Mouse (Mus musculus) kidney, postnatal 14 days (tissue): ENCODE data around the gene Nhej1.

Source experiments
- DNase-seq: peaks from one replicate; pipeline ENCODE4 v3.0.0; 2022; ENCODE audit warnings: mixed read lengths

Gene Nhej1

DNA sequence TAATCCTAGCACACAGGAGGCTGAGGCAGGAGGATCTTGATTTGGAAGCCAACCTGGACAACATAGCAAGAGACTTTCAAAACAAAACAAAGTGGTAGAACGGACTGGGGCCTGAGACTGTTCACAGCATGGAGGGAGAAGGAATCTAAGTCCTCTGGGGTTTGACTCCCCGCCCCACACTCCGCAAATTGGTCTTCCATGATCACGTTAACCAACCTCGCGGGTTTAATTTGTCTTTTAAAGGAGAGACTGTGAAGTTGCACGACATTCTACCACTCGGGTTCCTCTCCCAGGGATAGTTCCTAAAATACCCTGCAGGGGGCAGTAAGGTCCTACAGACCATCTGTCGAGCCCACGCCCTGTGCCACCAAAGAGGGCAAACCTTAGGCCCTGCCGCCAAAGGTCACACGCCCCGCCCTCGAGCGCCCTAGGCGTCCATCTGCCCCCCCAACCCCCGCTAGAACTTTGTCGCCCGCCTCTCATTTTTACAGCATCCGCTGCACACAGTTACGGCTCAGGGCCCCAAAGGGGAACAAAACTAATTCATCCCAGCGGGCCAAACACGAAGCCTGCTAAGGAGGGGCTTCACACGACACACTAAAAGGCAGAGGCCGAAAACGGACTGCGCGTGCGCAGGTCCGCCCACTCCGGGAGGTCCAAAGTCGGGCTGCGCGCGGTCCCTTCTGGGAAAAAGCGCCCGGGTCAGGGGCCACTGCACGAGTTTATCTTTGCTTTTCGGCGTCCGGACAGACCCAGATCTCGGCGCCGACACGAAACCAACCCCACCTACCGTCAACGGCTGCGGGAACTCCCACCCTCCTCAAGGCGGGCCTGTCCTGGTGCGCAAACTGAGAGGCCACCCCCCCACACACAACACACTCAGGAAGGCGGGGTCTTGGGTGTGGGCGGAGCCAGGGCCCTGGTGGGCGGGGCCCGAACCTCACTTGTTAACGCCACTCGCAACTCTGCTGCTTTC, at the start of gene Nhej1:
Gene Nhej1, minus strand, starts transcription at position 855 of the 976 bp plus-strand sequence.
- peak; percentile 97 for DNase-seq

DNA sequence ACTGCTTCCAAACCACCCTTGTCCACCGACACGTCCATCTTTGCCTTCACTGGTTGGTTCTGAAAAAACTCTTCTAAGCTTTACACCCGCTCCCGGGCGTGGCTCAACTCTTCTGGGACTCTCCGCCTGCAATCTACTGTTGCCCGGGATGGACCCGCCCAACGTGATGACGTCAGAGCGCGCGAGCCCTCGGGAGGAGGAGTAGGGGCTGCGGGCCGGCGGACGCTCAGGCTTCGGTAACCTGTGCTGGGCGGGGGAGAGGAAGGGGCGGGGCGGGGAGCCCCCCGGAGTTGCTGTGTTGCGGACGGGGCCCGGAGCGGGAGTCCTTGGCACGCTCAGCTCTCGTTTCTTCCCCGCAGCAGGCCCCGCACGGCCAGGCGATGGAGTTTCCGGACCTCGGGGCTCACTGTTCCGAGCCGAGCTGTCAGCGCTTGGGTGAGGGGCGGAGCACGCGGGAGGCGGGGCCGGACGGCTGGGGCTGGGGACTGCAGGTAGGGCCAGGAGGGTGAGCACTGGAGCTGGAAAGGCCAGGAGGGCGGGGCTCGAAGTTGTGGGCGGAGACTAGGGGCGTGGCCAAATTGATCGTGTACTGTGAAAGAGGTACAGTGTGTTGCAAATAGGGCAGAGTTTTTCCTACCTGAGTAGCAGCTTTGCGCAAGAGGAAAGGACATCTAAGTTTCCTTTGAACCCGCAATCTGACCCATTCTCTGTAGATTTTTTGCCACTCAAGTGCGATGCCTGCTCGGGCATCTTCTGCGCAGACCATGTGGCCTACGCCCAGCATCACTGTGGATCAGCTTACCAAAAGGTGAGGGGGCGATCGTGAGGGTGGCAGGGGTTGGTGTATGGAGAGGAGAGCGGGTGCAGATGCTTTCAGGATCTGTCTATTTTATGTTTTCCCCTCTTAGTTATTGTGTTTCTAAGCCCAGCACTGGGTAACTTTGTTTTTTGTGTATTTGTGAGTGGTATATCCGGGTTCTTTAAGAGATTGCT, 43.8 kb upstream of the Nhej1 start, which contains the start of gene Zfand2b:
Gene Zfand2b, plus strand, starts transcription at position 175 of the 993 bp plus-strand sequence.
- peak; percentile 97 for DNase-seq

DNA sequence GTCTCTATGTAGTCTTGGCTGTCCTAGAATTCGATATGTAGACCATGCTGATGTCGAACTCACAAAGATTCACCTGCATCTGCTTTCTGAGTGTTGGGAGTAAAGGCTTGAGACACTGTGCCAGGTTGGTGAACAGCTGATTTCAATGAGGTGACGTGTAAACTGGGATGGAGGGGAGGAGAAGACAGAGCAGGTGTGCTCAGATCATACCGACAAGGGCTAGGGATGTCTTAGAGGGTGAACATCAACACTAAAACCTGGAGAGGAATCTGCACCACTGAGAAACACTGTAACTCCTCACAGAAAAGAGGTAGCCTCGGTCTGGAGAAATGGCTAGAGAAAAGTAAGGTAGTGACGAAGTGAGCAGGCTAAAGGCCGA, 43.1 kb upstream of the Nhej1 start:
- no peak for DNase-seq

DNA sequence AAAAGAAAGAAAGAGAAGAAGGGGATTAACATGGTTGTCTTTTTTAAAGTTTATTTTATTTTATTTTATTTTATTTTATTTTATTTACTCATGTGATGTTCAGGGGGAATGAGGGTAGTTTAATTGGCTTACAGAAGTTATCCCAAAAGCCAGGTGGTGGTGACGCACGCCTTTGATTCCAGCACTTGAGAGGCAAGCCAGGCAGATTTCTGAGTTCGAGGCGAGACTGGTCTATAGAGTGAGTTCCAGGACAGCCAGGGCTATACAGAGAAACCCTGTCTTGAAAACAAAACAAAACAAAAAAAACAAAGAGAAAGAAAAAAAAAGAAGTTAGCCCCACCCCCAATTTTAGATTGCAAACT, 35.2 kb upstream of the Nhej1 start:
- no peak for DNase-seq

DNA sequence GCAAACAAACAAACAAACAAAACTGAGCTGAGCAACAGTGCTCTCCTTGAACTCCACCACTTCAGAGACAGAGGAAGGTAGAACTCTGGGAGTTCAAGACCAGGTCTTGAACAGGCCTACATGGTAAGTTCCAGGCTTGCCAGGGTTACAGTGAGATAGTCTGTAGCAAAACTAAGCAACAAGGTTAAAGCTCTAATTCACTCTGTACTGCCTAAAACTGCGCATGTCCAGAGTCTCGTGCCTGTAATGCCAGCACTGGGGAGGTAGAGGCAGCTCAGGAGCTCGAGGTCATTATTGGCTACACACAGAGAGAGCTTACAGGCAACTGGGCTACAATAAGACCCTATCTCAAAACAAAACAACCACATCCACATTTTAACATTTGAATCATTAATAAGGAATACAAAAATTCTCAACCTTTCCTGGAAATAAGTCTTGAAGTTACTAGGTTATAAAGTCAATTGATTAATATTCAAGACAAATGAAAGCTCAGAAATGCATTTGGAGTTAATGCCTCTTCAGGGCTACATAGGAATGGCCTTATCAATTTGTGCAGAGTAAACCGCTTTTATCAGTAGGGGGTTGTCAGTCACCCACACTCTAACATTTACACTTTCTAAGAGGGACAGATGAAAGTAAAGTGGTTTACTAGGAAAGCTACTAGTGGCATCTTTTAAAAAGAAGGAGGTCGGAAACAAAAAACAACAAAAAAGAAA, 34.7 kb upstream of the Nhej1 start:
- DNase-seq: no peak

DNA sequence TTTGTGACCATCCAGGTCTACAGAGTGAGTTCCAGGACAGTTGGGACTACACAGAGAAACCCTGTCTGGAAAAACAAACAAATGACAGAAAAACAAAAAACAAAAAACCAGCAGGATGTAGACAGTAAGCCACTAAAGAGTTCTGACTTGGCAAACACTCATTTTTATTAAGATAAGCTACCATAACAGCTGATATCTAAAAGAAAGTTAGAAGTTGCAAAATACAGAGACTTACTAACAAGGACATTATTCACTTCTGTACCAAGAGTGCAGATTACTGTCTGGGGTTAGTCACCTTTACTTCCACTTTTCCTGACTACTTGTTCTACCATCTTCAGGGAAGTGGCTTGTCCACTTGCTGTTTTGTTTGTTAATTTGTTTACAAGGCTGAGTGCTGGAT, 34.0 kb upstream of the Nhej1 start:
- DNase-seq: no peak

DNA sequence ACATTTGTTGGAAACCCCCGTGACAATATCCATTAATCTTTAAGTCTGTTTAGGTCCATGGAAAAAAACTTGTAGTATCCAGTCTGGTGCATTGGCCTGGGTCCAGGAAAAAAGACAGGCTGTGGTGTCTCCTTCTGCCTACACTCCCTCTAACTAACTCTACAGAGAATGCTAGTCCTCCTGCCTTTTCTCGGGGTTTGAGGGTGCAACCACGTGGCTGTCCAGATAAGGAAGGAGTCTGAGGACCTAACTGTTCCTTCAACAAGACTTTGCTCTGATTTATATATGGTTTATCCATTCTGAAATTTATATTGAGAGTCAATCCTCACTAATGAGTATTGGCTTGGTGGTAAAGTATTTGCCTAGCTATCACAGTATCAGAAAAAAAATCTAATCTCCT, 30.8 kb upstream of the Nhej1 start:
- no peak for DNase-seq

DNA sequence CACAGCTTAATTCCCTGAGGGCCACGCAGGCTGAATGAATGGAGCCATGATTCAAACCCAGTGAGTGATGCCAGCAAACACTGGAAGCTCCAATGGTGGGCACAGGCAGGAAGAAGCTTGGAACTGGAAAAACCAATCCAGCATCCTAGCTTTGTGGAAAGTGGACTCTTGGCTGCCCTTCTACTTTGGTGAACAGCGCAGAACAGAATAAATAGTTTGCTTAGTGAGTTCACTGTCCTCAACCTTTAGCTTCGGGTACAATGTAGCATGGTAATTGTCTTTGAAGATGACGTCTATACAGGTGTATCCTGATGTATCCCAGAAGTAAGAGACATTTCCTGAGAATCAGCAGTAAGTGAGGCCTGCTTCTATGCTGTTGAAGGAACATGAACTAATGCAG, 23.7 kb upstream of the Nhej1 start:
- DNase-seq: no peak

DNA sequence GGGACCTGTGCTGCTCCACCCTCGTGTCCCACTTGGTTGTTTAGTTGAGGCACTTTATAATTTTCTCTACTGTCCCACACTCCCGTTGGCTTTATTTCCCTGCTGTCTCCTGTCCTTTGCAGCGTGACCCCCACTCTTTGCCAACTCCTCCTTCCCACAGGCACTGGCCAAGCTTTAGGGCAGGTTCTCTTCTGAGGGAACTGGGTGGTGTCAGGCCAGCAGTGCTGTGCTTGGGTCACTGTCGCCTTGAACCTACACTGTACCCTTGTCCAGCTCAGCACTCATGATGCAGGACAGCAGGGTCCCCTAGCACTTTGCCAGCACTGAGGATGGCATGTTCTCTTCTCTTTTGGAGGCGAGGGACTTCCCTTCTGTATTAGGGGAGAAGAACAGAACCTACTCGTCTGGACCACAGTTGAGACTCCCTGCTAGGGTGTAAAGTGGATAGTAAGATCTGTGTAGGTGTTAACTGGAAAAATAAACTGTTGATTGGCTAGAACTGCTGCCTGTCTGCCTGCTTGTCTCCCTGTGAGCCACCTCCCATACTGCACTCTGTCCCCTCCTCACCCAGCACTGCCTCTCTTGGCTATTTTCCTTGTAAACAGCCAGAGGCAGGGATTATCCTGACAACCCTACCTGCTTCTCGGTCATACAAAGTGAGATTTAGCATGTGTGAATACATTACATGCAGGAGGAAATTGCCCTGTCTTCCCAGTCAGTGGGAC, 22.6 kb upstream of the Nhej1 start:
- peak; percentile 46 for DNase-seq

DNA sequence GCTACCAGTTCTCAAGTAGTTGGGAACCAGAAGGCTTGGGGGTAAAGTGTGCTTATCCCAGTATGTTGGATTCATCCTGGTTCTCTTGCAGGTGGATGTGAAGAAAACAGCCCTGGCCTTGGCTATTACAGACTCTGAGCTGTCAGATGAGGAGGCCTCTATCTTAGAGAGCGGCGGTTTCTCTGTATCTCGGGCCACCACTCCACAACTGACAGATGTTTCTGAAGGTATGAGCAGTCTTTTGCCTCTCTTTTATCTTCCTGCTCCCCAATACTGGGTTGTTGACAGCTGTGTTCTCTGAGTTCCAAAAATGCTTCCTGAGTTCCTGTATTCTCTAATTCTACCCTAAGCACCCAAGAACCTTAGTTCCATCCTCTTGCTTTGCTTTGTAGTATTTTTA, 20.6 kb upstream of the Nhej1 start:
- DNase-seq: no peak

DNA sequence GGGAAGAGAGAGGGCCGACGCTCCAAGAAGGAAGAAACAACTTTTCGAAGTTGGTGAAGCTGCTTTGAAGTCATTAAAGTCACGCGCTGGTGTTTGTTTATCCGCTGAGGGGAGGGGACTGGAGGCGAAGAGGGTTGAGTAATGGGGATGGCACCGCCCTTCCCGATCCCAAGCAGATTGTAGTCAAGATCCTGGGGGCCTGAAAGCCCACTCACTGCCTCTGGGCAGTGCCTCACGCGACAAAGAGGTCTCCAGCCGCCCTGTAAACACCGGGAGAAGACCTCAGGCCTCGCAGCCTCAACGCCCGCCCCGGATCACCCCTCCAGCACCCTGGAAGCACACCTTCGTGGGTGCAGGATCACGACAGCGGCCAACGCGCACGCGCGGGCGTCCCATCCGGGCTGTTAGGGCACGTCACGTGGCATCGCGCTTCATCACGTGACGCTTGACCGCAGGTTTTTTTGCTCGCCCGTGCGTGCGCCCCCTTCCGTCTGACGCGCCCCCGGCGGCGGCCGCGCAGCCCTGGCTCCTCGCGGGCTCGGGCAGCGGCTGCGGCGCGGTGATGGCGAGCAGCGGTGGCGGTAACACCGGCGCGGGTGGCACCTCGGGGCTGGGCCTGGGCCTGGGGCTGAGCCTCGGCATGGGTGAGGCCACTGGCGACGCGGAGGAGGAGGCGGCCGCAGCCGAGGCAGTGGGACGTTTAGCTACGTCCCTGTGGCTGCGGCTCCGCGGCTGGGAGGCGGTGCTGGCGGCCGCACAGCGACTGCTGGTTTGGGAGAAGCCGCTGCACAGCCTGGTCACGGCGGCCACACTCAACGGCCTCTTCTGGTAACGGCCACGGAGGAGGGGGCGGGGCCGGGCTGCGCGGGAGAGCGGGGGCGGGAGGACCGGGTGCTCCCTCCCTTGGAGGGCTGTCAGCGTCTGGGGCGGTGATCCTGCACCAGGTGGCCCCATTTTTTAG, 17.6 kb upstream of the Nhej1 start, which contains the start of the genes Cnppd1 and Retreg2:
Gene Cnppd1, minus strand, starts transcription at position 411 of the 961 bp plus-strand sequence.
Gene Retreg2, plus strand, starts transcription at position 478 of the 961 bp plus-strand sequence.
- peak; percentile 98 for DNase-seq

DNA sequence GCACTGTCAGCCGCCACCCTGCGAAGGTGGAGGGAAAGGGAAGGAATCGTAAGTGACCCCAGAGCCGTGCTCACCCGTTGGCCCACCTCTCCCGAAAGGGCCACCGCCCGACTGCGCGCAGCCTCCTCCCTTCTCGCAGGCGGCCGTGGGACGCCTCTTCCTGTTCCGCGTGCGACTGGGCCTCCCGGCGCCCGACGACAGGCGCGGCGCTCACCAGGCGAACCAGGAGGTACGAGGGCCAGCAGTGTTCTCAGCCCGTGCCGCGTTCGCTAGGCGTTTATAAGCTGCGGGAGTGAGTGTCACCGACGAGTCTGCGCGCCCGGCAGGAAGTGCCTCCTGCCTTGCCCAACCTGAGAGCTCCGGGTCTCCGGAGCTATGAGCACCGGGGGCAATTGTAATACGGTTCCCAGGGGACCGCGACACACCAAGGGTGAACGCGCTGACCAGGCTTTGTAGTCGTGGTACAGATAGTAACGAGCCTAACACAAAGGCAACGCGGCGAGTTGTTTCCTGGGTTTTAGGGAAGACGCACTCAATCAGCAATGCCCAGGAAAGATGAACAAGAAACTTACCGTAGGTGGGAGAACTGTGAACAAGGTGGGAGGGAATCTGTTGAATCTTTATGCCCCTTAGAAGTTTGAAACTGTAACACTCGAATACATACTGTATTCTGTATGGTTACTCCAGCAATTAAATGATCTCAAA, 16.6 kb upstream of the Nhej1 start:
- DNase-seq: peak; percentile 79

DNA sequence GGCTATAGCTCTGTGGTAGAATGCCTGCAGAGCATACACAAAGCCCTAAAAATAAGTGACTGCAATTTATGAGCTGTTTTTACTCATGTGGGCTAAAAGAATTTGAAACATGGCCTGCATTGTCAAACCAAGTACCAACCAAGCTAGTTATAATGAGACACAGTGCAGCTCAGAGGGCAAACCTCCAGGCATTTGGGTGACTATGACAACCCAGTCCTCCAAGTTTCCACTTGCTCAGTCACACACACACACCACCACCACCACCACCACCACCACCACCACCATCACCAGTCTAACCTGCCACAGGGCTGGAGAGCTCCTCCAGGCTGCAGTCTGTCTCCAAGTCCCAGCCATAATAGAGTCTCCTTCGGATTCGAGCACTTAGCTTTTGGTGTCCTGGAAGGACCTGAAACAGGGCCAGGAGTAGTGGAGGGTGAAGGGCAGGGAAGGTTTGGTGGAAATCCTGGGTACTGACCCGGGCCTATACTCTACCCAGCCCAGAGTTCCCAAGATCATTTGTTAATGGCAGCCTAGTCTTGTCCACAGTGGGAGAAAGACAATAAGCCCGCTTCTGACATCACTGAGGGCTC, 15.7 kb upstream of the Nhej1 start:
- peak; percentile 34 for DNase-seq

DNA sequence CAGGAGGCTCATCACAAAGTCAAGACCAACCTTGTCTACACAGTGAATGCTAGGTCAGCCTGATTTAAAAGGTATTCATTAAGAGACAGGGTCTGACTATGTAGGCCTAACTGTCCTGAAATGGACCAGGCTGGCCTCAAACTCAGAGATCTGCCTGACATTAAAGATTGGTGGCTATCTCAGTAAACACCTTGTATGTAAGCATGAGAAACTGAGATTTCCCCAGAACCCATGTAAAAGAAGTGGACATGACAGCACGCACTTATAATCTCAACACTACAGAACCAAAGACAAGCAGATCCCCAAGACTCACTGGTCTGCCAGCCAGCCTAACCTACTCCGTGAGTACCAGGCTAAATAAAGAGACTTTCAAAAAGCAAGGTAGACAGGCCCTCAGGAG, 13.4 kb upstream of the Nhej1 start:
- no peak for DNase-seq

DNA sequence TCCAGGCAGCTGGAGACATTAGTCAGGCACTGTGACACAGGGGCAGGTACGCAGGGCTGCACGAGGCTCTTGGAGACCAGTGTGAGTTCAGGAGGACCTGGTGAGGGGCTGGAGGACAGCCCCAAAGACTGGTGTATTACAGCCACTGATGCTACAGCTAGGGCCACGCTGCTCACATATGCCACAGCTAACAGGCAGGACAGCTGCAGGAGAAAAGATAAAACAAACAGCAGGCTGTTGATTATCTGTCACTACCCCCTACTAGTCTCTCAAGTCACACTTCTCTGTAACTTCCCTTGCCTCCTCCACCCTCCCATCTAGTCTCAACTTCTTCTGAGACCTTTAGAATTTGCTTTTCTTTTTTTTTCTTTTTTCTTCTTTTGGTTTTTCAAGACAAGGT, 11.7 kb upstream of the Nhej1 start:
- DNase-seq: no peak

DNA sequence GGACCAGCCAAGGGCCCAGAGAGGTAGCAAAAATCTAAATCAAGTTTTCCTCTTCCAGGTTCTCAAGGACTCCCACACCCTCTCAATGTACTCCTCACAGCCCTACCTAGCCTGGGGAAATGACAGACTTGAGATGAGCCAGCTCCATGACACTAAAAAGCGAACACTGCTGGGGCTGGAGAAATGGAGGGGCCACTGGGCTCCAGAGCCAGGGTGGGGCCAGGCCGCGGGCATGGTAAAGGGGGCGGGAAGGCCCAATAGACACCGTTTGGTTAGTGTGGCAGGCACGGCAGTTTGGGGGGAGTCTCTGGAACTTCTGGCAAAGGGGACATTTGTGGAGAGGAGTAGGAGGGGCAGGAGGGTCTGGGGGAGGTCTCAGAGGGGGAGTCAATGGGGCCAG, 11.3 kb upstream of the Nhej1 start:
- DNase-seq: no peak

DNA sequence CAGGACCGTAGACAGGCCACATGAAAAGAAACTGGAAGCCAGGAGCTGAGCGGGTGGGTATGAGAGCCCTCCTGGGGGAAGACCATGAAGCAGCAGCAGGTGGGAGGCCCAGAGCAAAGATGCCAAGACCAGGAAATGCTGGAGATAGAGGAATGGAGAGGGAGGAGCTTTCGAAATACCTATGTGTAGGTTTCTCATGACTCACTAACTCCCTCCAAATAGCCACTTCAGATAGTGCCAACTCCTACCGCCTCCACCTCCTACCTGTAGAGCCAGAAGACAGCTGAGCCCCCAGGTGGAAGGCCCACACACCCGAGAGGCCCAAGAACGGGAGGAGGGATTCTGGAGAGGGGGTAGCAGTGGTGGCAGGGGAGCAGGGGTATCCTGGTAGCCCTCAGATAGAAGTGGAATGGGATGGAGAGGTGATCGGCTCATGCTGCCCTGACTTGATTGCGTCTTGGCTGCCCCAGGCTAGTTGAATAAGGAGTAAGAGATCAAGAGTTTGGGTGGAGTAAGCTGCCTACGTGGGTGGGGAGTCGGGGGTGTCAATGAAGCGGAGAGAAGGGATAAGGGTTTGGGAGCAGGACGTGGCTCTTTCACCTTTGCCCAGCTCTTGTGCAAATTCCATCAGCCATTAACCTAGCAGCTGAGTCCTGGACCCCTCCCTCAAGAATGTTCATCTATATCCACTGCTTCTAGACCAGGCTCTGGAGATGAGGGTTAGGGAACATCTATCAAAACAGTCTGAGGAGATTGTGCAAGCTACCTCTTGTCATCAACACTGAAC, 8.6 kb upstream of the Nhej1 start, which contains the start of gene Slc23a3:
Gene Slc23a3, minus strand, starts transcription at position 470 of the 787 bp plus-strand sequence.
- DNase-seq: peak; percentile 74

DNA sequence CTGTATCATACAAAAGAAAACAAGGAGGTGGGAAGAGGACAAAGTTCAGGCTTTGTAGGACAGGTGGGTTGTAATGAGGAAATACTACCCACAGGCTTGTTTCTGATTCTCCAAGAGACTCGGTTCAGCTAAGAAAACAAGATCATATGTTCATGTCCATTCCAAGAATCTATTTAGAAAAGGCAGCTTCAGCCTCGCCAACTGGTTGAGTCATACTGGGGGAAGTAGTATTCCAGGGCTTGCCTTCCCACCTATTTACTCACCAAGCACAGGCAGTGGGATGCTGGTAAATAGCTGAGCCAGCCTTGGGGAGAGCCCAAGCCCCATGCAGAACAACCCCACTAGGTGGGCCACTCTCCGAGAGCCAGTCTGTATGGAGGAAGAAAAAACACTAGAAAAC, 3.6 kb upstream of the Nhej1 start:
- no peak for DNase-seq

DNA sequence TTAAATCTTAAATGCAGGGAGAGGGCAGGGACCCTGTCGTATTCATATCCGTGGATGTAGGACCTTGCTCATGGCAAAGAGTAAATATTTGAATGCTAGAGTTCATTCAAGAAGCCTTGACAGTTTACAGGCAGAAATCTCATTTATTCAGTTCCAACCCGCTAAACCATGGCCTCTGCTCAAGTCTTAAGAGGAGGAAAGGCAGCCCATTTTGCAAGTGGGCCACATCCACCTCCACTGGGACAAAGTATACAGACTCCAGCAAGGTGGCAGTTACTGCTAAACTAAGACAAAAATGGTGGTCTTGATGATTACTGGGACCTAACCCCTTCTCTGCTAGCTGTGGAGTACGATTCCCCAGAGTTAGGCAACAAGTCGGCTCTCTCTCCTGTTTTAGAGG, 418 bp upstream of the Nhej1 start:
- no peak for DNase-seq
